16 mouse cellular contexts compared by ENCODE assay signal in the genomic region with DNA sequence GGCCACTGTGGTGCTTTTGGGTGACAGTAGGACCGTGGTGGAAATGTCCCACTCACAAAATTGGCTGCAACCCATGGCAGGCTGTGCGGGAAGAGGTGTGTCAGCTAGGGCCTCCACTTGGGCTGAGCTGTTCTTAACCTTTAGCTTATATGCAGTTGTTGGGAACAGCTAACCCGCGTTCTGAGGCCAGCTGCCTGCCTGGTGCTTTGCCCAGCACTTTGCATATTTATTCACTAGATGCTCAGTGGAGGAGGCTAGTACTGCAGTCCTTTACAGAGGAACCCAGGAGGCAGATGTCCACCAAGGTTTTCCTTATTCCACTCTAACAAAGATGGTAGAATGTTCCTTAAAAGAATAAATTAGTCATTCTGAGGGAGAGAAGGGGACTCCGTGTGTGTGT.
DNase-seq lines count a peak whose midpoint lies in the region; ATAC-seq and TF ChIP-seq lines count a peak whose summit lies in the region.
"Had no signal": no experiment of that assay in that cellular context is flagged by ENCODE, and none has a peak within 500 bp of the region (broad histone marks: within the 10 kb centered on the region; RNA-seq: fewer than 3 reads in every experiment).

No protein-coding gene starts in this region.

- no peak overlapping the region for H3K27ac ChIP-seq in neural tube, embryonic 12.5 days
- no peak overlapping the region for H3K27ac ChIP-seq in neural tube, embryonic 15.5 days (replicated peaks)
- H3K27ac ChIP-seq in liver, postnatal 0 days (ENCODE audit: low read depth): no peak overlapping the region
- H3K27ac ChIP-seq: embryonic facial prominence, embryonic 10.5 days; kidney, postnatal 0 days; limb, embryonic 12.5 days; liver, embryonic 15.5 days had no signal

- no peak for TF ChIP-seq EP300 in liver, postnatal 0 days (IDR thresholded peaks at IDR 0.05; ENCODE audit: low read depth)

- no peaks in the 10 kb centered on the region for H3K36me3 ChIP-seq in neural tube, embryonic 12.5 days
- H3K36me3 ChIP-seq in neural tube, embryonic 15.5 days: no peaks in the 10 kb centered on the region
- no peaks in the 10 kb centered on the region for H3K36me3 ChIP-seq in liver, postnatal 0 days (replicated peaks; ENCODE audit: insufficient read depth, low read length)
- H3K36me3 ChIP-seq: embryonic facial prominence, embryonic 10.5 days; limb, embryonic 12.5 days; liver, embryonic 15.5 days had no signal

- ATAC-seq in frontal cortex, adult (ENCODE audit: low TSS enrichment): peak; percentile 72
- ATAC-seq in neural tube, embryonic 12.5 days (ENCODE audit: low FRiP score, low read depth): peak; percentile 41; the same call in 1 of the 2 replicates
- no peak for ATAC-seq in neural tube, embryonic 15.5 days (ENCODE audit: low FRiP score)
- no peak for ATAC-seq in liver, postnatal 0 days
- ATAC-seq: CD4-positive, CD25-positive, alpha-beta regulatory T cell, adult 4 months had no signal

- no peak overlapping the region for H3K4me3 ChIP-seq in neural tube, embryonic 12.5 days
- H3K4me3 ChIP-seq in neural tube, embryonic 15.5 days (replicated peaks): no peak overlapping the region
- H3K4me3 ChIP-seq in liver, postnatal 0 days (ENCODE audit: low read depth, low read length): no peak overlapping the region
- H3K4me3 ChIP-seq: embryonic facial prominence, embryonic 10.5 days; limb, embryonic 12.5 days; liver, embryonic 15.5 days had no signal

- no peak for TF ChIP-seq CTCF in liver, postnatal 0 days (IDR thresholded peaks at IDR 0.05; ENCODE audit: low read depth)

- H3K4me2 ChIP-seq in neural tube, embryonic 12.5 days (replicated peaks): no peak overlapping the region
- H3K4me2 ChIP-seq in neural tube, embryonic 15.5 days: no peak overlapping the region
- no peak overlapping the region for H3K4me2 ChIP-seq in liver, postnatal 0 days (ENCODE audit: low read depth, low read length)
- H3K4me2 ChIP-seq: limb, embryonic 12.5 days; liver, embryonic 15.5 days had no signal

- 73% methylated on average over 5 of the region's 5 CpGs for WGBS in neural tube, embryonic 12.5 days
- WGBS in neural tube, embryonic 15.5 days: 70% methylated on average over 5 of the region's 5 CpGs
- 67% methylated on average over 5 of the region's 5 CpGs for WGBS in liver, postnatal 0 days (ENCODE audit: insufficient replicate concordance)

- H3K27me3 ChIP-seq in neural tube, embryonic 12.5 days (replicated peaks): no peaks in the 10 kb centered on the region
- no peaks in the 10 kb centered on the region for H3K27me3 ChIP-seq in neural tube, embryonic 15.5 days (replicated peaks)
- no peaks in the 10 kb centered on the region for H3K27me3 ChIP-seq in liver, postnatal 0 days (ENCODE audit: insufficient read depth, low read length)
- H3K27me3 ChIP-seq: limb, embryonic 12.5 days; liver, embryonic 15.5 days had no signal

- H3K4me1 ChIP-seq in neural tube, embryonic 12.5 days: peaks cover 6% of the 10 kb centered on the region; the same call in 1 of the 2 replicates
- no peaks in the 10 kb centered on the region for H3K4me1 ChIP-seq in neural tube, embryonic 15.5 days
- peaks cover 9% of the 10 kb centered on the region for H3K4me1 ChIP-seq in liver, postnatal 0 days (ENCODE audit: insufficient read depth)

- DNase-seq in frontal cortex, postnatal 25 days (ENCODE audit: low spot score in 2 of 2): no peak
- peak; percentile 87 for DNase-seq in adipocyte (ENCODE audit: low spot score)
- peak; percentile 25 for DNase-seq in lung, postnatal 36 days
- no peak for DNase-seq in liver, postnatal 0 days
- no peak for DNase-seq in kidney, adult 11 months
- DNase-seq: cerebellum, adult 18-20 months; gastrocnemius, postnatal 14 days; thymus, adult 18-20 months had no signal

- H3K9ac ChIP-seq in neural tube, embryonic 12.5 days: no peak overlapping the region
- no peak overlapping the region for H3K9ac ChIP-seq in neural tube, embryonic 15.5 days (replicated peaks)
- no peak overlapping the region for H3K9ac ChIP-seq in liver, postnatal 0 days (replicated peaks)
- H3K9ac ChIP-seq: limb, embryonic 12.5 days; liver, embryonic 15.5 days had no signal

- no peaks in the 10 kb centered on the region for H3K9me3 ChIP-seq in neural tube, embryonic 12.5 days
- H3K9me3 ChIP-seq in neural tube, embryonic 15.5 days (replicated peaks): no peaks in the 10 kb centered on the region
- no peaks in the 10 kb centered on the region for H3K9me3 ChIP-seq in liver, postnatal 0 days (ENCODE audit: low read length)
- H3K9me3 ChIP-seq: embryonic facial prominence, embryonic 10.5 days; limb, embryonic 12.5 days; liver, embryonic 15.5 days had no signal

Comparison
In these comparisons a context has a peak if more than half of its experiments do, and no peak if none do; other contexts are left out.
1. ATAC-seq: peak in frontal cortex, adult (single experiment) and neural tube, embryonic 12.5 days (single experiment); none in neural tube, embryonic 15.5 days (single experiment) and liver, postnatal 0 days (single experiment).
2. DNase-seq: peak in adipocyte (single experiment) and lung, postnatal 36 days (single experiment); none in frontal cortex, postnatal 25 days (0 of 2), liver, postnatal 0 days (single experiment) and kidney, adult 11 months (single experiment).